Mouse (Mus musculus): Measurements from ENCODE around the gene Igf1. TPM values are rescaled to one million over a fixed set of nuclear protein-coding genes. Genes with fewer than 3 reads are reported as not detected.

Igf1 gene
- 8.6 TPM for polyA plus RNA-seq (2014; fragmentation: Illumina TruSeq; extraction: RNeasy Lipid Tissue Mini Kit (QIAGEN cat#74804); ENCODE audit: insufficient read depth, low read depth, low replicate concordance)

GRCm38 (mm10) chr10:87858013-87858806 is at the start of gene Igf1:
Igf1 (plus strand) TSS chr10:87858265.

Other genes with a start within 250 kb of the Igf1 start
- gene Pmch, start 232.8 kb downstream of the Igf1 start, polyA plus RNA-seq (2014; fragmentation: Illumina TruSeq; extraction: RNeasy Lipid Tissue Mini Kit (QIAGEN cat#74804); ENCODE audit: insufficient read depth, low read depth, low replicate concordance) = not detected

Measured in lung, adult 10 weeks (tissue).